Mouse (Mus musculus) intestine, postnatal 0 days (tissue): ENCODE measurements around the gene Otogl. TPM values are rescaled to one million over a fixed set of nuclear protein-coding genes. Genes with fewer than 3 reads are reported as not detected.

Source experiments
- ATAC-seq: fragments of 200-750 bp; cut with Nextera tagmentation; 2 replicates; pipeline ENCODE4 v1.8.0; 2017; ENCODE audit warnings: mild to moderate bottlenecking, moderate TSS enrichment, moderate library complexity
- H3K27ac ChIP-seq: fragments of 300-500 bp; sonication (generic); 2 replicates; pipeline ENCODE4 v1.5.1; 2014; ENCODE audit warnings: mild to moderate bottlenecking, low read depth, low read length, moderate library complexity
- H3K27me3 ChIP-seq: fragments of 300-500 bp; sonication (generic); replicated peaks from 2 replicates; pipeline ENCODE4 v1.6.1; 2014; ENCODE audit warnings: low read length, mixed read lengths; ENCODE audit not compliant: control insufficient read depth, insufficient read depth
- H3K36me3 ChIP-seq: fragments of 300-500 bp; sonication (generic); 2 replicates; pipeline ENCODE4 v1.6.1; 2014; ENCODE audit warnings: mild to moderate bottlenecking, moderate library complexity; ENCODE audit not compliant: control insufficient read depth, insufficient read depth
- H3K4me1 ChIP-seq: fragments of 300-500 bp; sonication (generic); replicated peaks from 2 replicates; pipeline ENCODE4 v1.6.1; 2014; ENCODE audit warnings: antibody characterized with exemption, low read length, mixed read lengths; ENCODE audit not compliant: control insufficient read depth, insufficient read depth
- H3K4me2 ChIP-seq: fragments of 300-500 bp; sonication (generic); replicated peaks from 2 replicates; pipeline ENCODE4 v1.6.1; 2014; ENCODE audit warnings: low read depth, mild to moderate bottlenecking, moderate library complexity
- H3K4me3 ChIP-seq: fragments of 300-500 bp; sonication (generic); 2 replicates; pipeline ENCODE4 v1.5.1; 2014; ENCODE audit warnings: low read depth, low read length
- H3K9ac ChIP-seq: fragments of 300-500 bp; sonication (generic); 2 replicates; pipeline ENCODE4 v1.6.1; 2014; ENCODE audit warnings: mild to moderate bottlenecking, low read depth, low read length
- H3K9me3 ChIP-seq: fragments of 300-500 bp; sonication (generic); 2 replicates; pipeline ENCODE4 v1.6.1; 2016; ENCODE audit warnings: mixed run types; ENCODE audit not compliant: control insufficient read depth
- CTCF ChIP-seq: sonication (generic); IDR thresholded peaks from 2 replicates; pipeline ENCODE4 v1.5.1; 2016; ENCODE audit warnings: low read depth, mild to moderate bottlenecking, control low read depth, antibody characterized with exemption, moderate library complexity
- WGBS: fragments of 180-500 bp; shearing (Covaris S2); extraction: QIAGEN DNeasy Blood & Tissue Kit; methylation state at CpG from one replicate; pipeline ENCODE4 v1.1.7; 2014; 5-methylcytosine and 5-hydroxymethylcytosine counted together
- polyA plus RNA-seq: library from polyadenylated mRNA; unstranded; fragments of >200 nt; fragmentation: Nextera tagmentation; extraction: Ambion mirVana; gene quantifications from 2 replicates; pipeline ENCODE4 v1.2.1, GENCODE M21; 2015

Otogl gene
- polyA plus RNA-seq, 1 experiment from 2014 or later = not detected

GRCm38 (mm10) chr10:107933527-107933926, 21.6 kb upstream of the Otogl start:
- no peak overlapping the region for H3K27ac ChIP-seq
- no peaks in the 10 kb centered on the region for H3K9me3 ChIP-seq
- no peak for ATAC-seq
- no peaks in the 10 kb centered on the region for H3K4me1 ChIP-seq
- no peak overlapping the region for H3K4me2 ChIP-seq
- no peaks in the 10 kb centered on the region for H3K27me3 ChIP-seq
- TF ChIP-seq CTCF = no peak
- 79% methylated on average over 1 of the region's 1 CpGs for WGBS
- no peaks in the 10 kb centered on the region for H3K36me3 ChIP-seq
- no peak overlapping the region for H3K9ac ChIP-seq
- no peak overlapping the region for H3K4me3 ChIP-seq

- H3K27me3 ChIP-seq = no peaks in the 10 kb centered on the region
- H3K9ac ChIP-seq = no peak overlapping the region
- H3K27ac ChIP-seq = peak overlapping the region; percentile 28; the same call in 1 of the 2 replicates
- TF ChIP-seq CTCF = peak; percentile 76
- H3K9me3 ChIP-seq = no peaks in the 10 kb centered on the region
- no peaks in the 10 kb centered on the region for H3K36me3 ChIP-seq
- no peak overlapping the region for H3K4me3 ChIP-seq
- H3K4me1 ChIP-seq = no peaks in the 10 kb centered on the region
- peak; percentile 38; the same call in 1 of the 2 replicates for ATAC-seq
- 21% methylated on average over 10 of the region's 10 CpGs for WGBS
- H3K4me2 ChIP-seq = no peak overlapping the region
Observed at GRCm38 (mm10) chr10:107931833-107932828, 20.2 kb upstream of the Otogl start.

- WGBS = 48% methylated on average over 7 of the region's 7 CpGs
- Histone ChIP-seq H3K36me3 (no peaks in the 10 kb centered on the region), H3K4me2 (no peak overlapping the region), H3K27ac (no peak overlapping the region), H3K4me1 (no peaks in the 10 kb centered on the region), H3K27me3 (no peaks in the 10 kb centered on the region), H3K9me3 (no peaks in the 10 kb centered on the region), H3K9ac (no peak overlapping the region), H3K4me3 (no peak overlapping the region)
- ATAC-seq = no peak
- no peak for TF ChIP-seq CTCF
Observed at GRCm38 (mm10) chr10:107930471-107931021, 18.6 kb upstream of the Otogl start.

- H3K9ac ChIP-seq = no peak overlapping the region
Observed at GRCm38 (mm10) chr10:107925306-107925705, 13.4 kb upstream of the Otogl start.

GRCm38 (mm10) chr10:107923860-107924259, 11.9 kb upstream of the Otogl start:
- H3K9me3 ChIP-seq = no peaks in the 10 kb centered on the region
- 17% methylated on average over 2 of the region's 2 CpGs for WGBS
- no peak overlapping the region for H3K4me2 ChIP-seq
- no peak for ATAC-seq
- H3K27me3 ChIP-seq = no peaks in the 10 kb centered on the region
- no peak for TF ChIP-seq CTCF
- H3K36me3 ChIP-seq = no peaks in the 10 kb centered on the region
- no peak overlapping the region for H3K27ac ChIP-seq
- no peaks in the 10 kb centered on the region for H3K4me1 ChIP-seq
- no peak overlapping the region for H3K9ac ChIP-seq
- H3K4me3 ChIP-seq = no peak overlapping the region

More at GRCm38 (mm10) chr10:107925306-107925705, 13.4 kb upstream of the Otogl start:
- Histone ChIP-seq H3K9me3 (no peaks in the 10 kb centered on the region), H3K27ac (no peak overlapping the region), H3K4me3 (no peak overlapping the region), H3K4me1 (no peaks in the 10 kb centered on the region), H3K27me3 (no peaks in the 10 kb centered on the region), H3K4me2 (no peak overlapping the region), H3K36me3 (no peaks in the 10 kb centered on the region)
- peak; percentile 65 for TF ChIP-seq CTCF
- ATAC-seq = no peak

- H3K4me1 ChIP-seq = no peaks in the 10 kb centered on the region
- 22% methylated on average over 1 of the region's 1 CpGs for WGBS
- TF ChIP-seq CTCF = peak; percentile 65
- no peaks in the 10 kb centered on the region for H3K9me3 ChIP-seq
- H3K4me3 ChIP-seq = no peak overlapping the region
- no peaks in the 10 kb centered on the region for H3K27me3 ChIP-seq
- no peaks in the 10 kb centered on the region for H3K36me3 ChIP-seq
- no peak overlapping the region for H3K27ac ChIP-seq
- ATAC-seq = no peak
- no peak overlapping the region for H3K9ac ChIP-seq
- no peak overlapping the region for H3K4me2 ChIP-seq
Observed at GRCm38 (mm10) chr10:107922750-107923149, 10.8 kb upstream of the Otogl start.
